Mouse (Mus musculus) ES-E14 (cell line): Measurements from ENCODE around the gene Dnmt3a.

ENCODE experiments used
- CHD2 ChIP-seq: IDR thresholded peaks from 2 replicates; pipeline ENCODE4 v1.6.1; 2014; ENCODE audit warnings: mild to moderate bottlenecking, low read depth, low read length, inconsistent platforms
- HCFC1 ChIP-seq: IDR thresholded peaks from 2 replicates; pipeline ENCODE4 v1.6.1; 2012; ENCODE audit warnings: low read length, inconsistent platforms, borderline replicate concordance; ENCODE audit not compliant: insufficient read depth
- MAFK ChIP-seq: IDR thresholded peaks from 2 replicates; pipeline ENCODE4 v1.6.1; 2014; ENCODE audit warnings: mild to moderate bottlenecking, low read depth, low read length, inconsistent platforms; ENCODE audit not compliant: insufficient read depth
- ZNF384 ChIP-seq: IDR thresholded peaks from 2 replicates; pipeline ENCODE4 v1.6.1; 2012; ENCODE audit warnings: low read depth, low read length, inconsistent platforms

DNA sequence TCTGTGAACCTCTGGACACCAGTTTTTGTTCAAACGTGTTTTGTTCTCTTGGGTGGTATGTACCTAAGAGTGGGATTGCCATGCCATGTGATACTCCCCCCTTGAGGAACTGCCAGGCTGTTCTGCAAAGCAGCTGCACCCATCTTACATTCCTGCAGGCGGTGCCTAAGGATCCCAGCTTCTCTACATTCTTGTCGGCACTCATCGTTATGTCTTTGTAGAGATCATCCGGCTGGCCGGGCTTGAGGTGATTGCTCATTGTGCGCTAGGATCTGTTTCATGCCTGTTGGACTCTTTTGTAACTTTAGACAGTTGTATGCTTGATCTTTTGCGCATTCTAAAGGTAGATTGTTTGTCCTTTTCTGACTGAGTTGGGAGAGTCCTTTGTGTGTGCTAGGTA lies 38.4 kb upstream of the Dnmt3a start:
- TF ChIP-seq ZNF384 (no peak), HCFC1 (no peak), MAFK (no peak), CHD2 (no peak)
